Mouse (Mus musculus): Measurements from ENCODE around the gene Rps6ka5. TPM values are rescaled to one million over a fixed set of nuclear protein-coding genes. Genes with fewer than 3 reads are reported as not detected.

Rps6ka5 gene
- polyA plus RNA-seq, 1 experiment, result 2.0 TPM

- TF ChIP-seq POLR2A (IDR thresholded peaks at IDR 0.05; ENCODE audit: borderline replicate concordance, extremely low read depth, low read depth, low read length), result no peak
- no peak for TF ChIP-seq CTCF (IDR thresholded peaks at IDR 0.05; ENCODE audit: insufficient read depth, low read length)
- no peak for DNase-seq
- WGBS, result 80% methylated on average over 9 of the region's 9 CpGs
Measured at GRCm38 (mm10) chr12:100509615-100510282, 217.0 kb downstream of the Rps6ka5 start.

GRCm38 (mm10) chr12:100508668-100509067 lies 218.1 kb downstream of the Rps6ka5 start:
- TF ChIP-seq POLR2A (IDR thresholded peaks at IDR 0.05; ENCODE audit: borderline replicate concordance, extremely low read depth, low read depth, low read length) (no peak), CTCF (IDR thresholded peaks at IDR 0.05; ENCODE audit: insufficient read depth, low read length) (no peak)
- DNase-seq, result no peak
- H3K4me3 ChIP-seq (replicated peaks; ENCODE audit: extremely low read depth, low read depth, low read length), result no peak overlapping the region
- H3K4me1 ChIP-seq (ENCODE audit: control insufficient read depth, insufficient read depth, low read length), result peaks cover 3% of the 10 kb centered on the region; the same call in 1 of the 2 replicates
- WGBS, result 58% methylated on average over 5 of the region's 5 CpGs

More at GRCm38 (mm10) chr12:100509615-100510282, 217.0 kb downstream of the Rps6ka5 start:
- Histone ChIP-seq H3K4me3 (replicated peaks; ENCODE audit: extremely low read depth, low read depth, low read length) (no peak overlapping the region), H3K4me1 (ENCODE audit: control insufficient read depth, insufficient read depth, low read length) (peaks cover 3% of the 10 kb centered on the region; the same call in 1 of the 2 replicates)

- Histone ChIP-seq H3K4me1 (ENCODE audit: control insufficient read depth, insufficient read depth, low read length) (peaks cover 4% of the 10 kb centered on the region), H3K4me3 (replicated peaks; ENCODE audit: extremely low read depth, low read depth, low read length) (no peak overlapping the region)
- DNase-seq, result no peak
- 85% methylated on average over 1 of the region's 1 CpGs for WGBS
- no peak for TF ChIP-seq CTCF (IDR thresholded peaks at IDR 0.05; ENCODE audit: insufficient read depth, low read length)
Measured at GRCm38 (mm10) chr12:100505484-100505883, 221.3 kb downstream of the Rps6ka5 start.

DNA sequence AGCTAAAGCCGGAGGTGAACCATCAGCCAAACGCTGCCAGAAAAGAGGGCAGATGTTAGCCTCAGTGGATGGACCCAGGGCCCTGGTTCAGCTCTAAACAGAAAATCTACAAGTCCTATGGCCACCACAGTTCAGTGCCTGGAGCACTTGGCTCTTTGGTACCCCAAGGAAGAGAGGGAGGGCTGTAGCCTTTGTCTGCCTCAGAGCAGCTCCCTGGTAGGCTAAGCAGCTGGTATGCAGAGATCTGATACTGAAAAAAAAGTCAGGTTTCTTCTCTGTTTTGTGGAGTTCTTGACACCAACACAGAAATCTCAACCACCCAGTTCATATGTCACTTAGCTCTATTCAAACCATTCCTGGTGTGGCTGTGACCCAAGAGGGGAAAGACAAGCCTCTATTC lies 222.2 kb downstream of the Rps6ka5 start:
- WGBS, result 89% methylated on average over 2 of the region's 2 CpGs

DNA sequence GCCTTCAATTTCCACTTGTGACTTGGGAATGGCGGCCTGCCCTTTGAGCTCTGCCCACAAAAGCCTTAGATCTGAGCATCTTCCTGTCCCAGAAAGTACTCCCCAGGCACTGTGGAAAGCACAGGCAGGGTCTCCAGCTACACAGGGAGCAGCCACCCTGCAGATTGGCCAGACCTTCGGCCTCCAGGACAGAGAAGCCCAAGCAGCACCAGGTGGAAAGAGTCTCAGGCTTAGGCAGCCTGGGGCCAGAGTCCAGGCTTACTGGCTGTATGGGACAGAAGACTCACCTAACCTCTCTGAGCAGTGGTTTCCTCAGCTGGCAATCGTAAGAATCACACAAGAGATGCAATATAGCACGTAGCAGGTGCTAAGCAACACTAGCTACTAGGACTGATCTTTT lies 223.1 kb downstream of the Rps6ka5 start:
- no peak overlapping the region for H3K4me3 ChIP-seq (replicated peaks; ENCODE audit: extremely low read depth, low read depth, low read length)
- peaks cover 5% of the 10 kb centered on the region; the same call in 1 of the 2 replicates for H3K4me1 ChIP-seq (ENCODE audit: control insufficient read depth, insufficient read depth, low read length)
- no peak for DNase-seq
- TF ChIP-seq CTCF (IDR thresholded peaks at IDR 0.05; ENCODE audit: insufficient read depth, low read length), result no peak
- 90% methylated on average over 4 of the region's 4 CpGs for WGBS

More for the DNA sequence above, 222.2 kb downstream of the Rps6ka5 start:
- no peak overlapping the region for H3K4me3 ChIP-seq (replicated peaks; ENCODE audit: extremely low read depth, low read depth, low read length)
- no peak for DNase-seq
- TF ChIP-seq CTCF (IDR thresholded peaks at IDR 0.05; ENCODE audit: insufficient read depth, low read length) (no peak), POLR2A (IDR thresholded peaks at IDR 0.05; ENCODE audit: borderline replicate concordance, extremely low read depth, low read depth, low read length) (no peak)
- H3K4me1 ChIP-seq (ENCODE audit: control insufficient read depth, insufficient read depth, low read length), result peaks cover 5% of the 10 kb centered on the region

- 58% methylated on average over 3 of the region's 3 CpGs for WGBS
- TF ChIP-seq POLR2A (IDR thresholded peaks at IDR 0.05; ENCODE audit: borderline replicate concordance, extremely low read depth, low read depth, low read length), result no peak
- peaks cover 5% of the 10 kb centered on the region; the same call in 1 of the 2 replicates for H3K4me1 ChIP-seq (ENCODE audit: control insufficient read depth, insufficient read depth, low read length)
- DNase-seq, result no peak
- no peak overlapping the region for H3K4me3 ChIP-seq (replicated peaks; ENCODE audit: extremely low read depth, low read depth, low read length)
Measured at GRCm38 (mm10) chr12:100502544-100502943, 224.2 kb downstream of the Rps6ka5 start.

DNA sequence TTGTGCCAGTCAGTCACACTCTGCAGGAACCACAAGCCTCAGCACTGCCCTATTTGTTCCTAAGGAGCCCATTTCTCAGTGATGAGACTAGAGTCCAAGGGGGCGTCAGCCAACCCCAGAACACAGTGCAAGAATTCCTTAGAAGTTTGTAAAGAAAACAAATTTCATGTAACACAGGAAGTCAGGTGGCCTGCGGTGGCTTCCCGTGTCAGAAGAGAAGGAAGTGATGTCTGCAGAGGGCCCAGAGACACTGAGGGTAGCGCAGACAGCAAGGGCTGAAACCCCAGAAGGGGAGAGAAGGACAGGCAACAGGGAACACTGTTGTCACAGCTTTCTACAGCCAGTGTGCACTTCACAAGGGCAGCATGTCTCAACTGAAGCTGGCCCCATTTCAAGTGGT lies 225.5 kb downstream of the Rps6ka5 start:
- no peak for TF ChIP-seq POLR2A (IDR thresholded peaks at IDR 0.05; ENCODE audit: borderline replicate concordance, extremely low read depth, low read depth, low read length)
- no peak for TF ChIP-seq CTCF (IDR thresholded peaks at IDR 0.05; ENCODE audit: insufficient read depth, low read length)
- WGBS, result 48% methylated on average over 4 of the region's 4 CpGs
- DNase-seq, result no peak
- peaks cover 2% of the 10 kb centered on the region; the same call in 1 of the 2 replicates for H3K4me1 ChIP-seq (ENCODE audit: control insufficient read depth, insufficient read depth, low read length)
- no peak overlapping the region for H3K4me3 ChIP-seq (replicated peaks; ENCODE audit: extremely low read depth, low read depth, low read length)

- Histone ChIP-seq H3K4me1 (ENCODE audit: control insufficient read depth, insufficient read depth, low read length) (peaks cover 2% of the 10 kb centered on the region; the same call in 1 of the 2 replicates), H3K4me3 (replicated peaks; ENCODE audit: extremely low read depth, low read depth, low read length) (no peak overlapping the region)
- 93% methylated on average over 13 of the region's 13 CpGs for WGBS
- no peak for DNase-seq
- TF ChIP-seq POLR2A (IDR thresholded peaks at IDR 0.05; ENCODE audit: borderline replicate concordance, extremely low read depth, low read depth, low read length) (no peak), CTCF (IDR thresholded peaks at IDR 0.05; ENCODE audit: insufficient read depth, low read length) (no peak)
Measured at GRCm38 (mm10) chr12:100499469-100499868, 227.3 kb downstream of the Rps6ka5 start.

Other genes with a start within 250 kb of the Rps6ka5 start
- gene Ttc7b, start 206.2 kb downstream of the Rps6ka5 start, polyA plus RNA-seq (2012; rRNA removed), result 50.7 and 52.4 TPM in 2 replicates
- gene Dglucy, start 52.1 kb upstream of the Rps6ka5 start, polyA plus RNA-seq (2012; rRNA removed), result 6.4 and 6.5 TPM in 2 replicates
- 3.2 and 4.2 TPM in 2 replicates for gene Gpr68, start 181.2 kb upstream of the Rps6ka5 start, polyA plus RNA-seq (2012; rRNA removed)